Mouse (Mus musculus) heart, embryonic 16.5 days (tissue): Measurements from ENCODE around the gene Gm10762. TPM values are rescaled to one million over a fixed set of nuclear protein-coding genes. Genes with fewer than 3 reads are reported as not detected.
"Not testable (repeated sequence)": the region's sequence is repeated elsewhere in the genome, so short reads cannot be mapped to it uniquely, and the experiment has no call there.

Experiments used
- ATAC-seq: fragments of 200-750 bp; cut with Nextera tagmentation; replicated peaks from 2 replicates; pipeline ENCODE4 v1.8.0; 2017; ENCODE audit warnings: moderate number of reproducible peaks; ENCODE audit not compliant: insufficient read depth, low FRiP score; ENCODE audit errors: extremely low read depth
- H3K27ac ChIP-seq: fragments of 300-500 bp; sonication (generic); 2 replicates; pipeline ENCODE4 v1.5.1; 2014; ENCODE audit warnings: mild to moderate bottlenecking, low read length, control low read depth, moderate library complexity
- H3K27me3 ChIP-seq: fragments of 300-500 bp; sonication (generic); 2 replicates; pipeline ENCODE4 v1.6.1; 2014; ENCODE audit warnings: low read length, mixed read lengths; ENCODE audit not compliant: control insufficient read depth, insufficient read depth
- H3K36me3 ChIP-seq: fragments of 300-500 bp; sonication (generic); 2 replicates; pipeline ENCODE4 v1.6.1; 2014; ENCODE audit not compliant: control insufficient read depth, insufficient read depth
- H3K4me1 ChIP-seq: fragments of 300-500 bp; sonication (generic); 2 replicates; pipeline ENCODE4 v1.6.1; 2014; ENCODE audit warnings: low read length, mixed read lengths; ENCODE audit not compliant: control insufficient read depth, insufficient read depth
- H3K4me2 ChIP-seq: fragments of 300-500 bp; sonication (generic); 2 replicates; pipeline ENCODE4 v1.6.1; 2014; ENCODE audit warnings: low read depth, mild to moderate bottlenecking, control low read depth, low read length
- H3K4me3 ChIP-seq: fragments of 300-500 bp; sonication (generic); 2 replicates; pipeline ENCODE4 v1.5.1; 2014; ENCODE audit warnings: mild to moderate bottlenecking, control low read depth, low read length
- H3K9ac ChIP-seq: fragments of 300-500 bp; sonication (generic); 2 replicates; pipeline ENCODE4 v1.6.1; 2014; ENCODE audit warnings: low read length, control low read depth
- H3K9me3 ChIP-seq: fragments of 300-500 bp; sonication (generic); replicated peaks from 2 replicates; pipeline ENCODE4 v1.6.1; 2016; ENCODE audit warnings: low read length; ENCODE audit not compliant: control insufficient read depth
- WGBS: fragments of 180-500 bp; shearing (Covaris S2); extraction: QIAGEN DNeasy Blood & Tissue Kit; methylation state at CpG from one replicate; pipeline ENCODE4 v1.1.7; 2014; 5-methylcytosine and 5-hydroxymethylcytosine counted together
- polyA plus RNA-seq: library from polyadenylated mRNA; unstranded; fragments of >200 nt; fragmentation: Nextera tagmentation; extraction: Ambion mirVana; gene quantifications from 2 replicates; pipeline ENCODE4 v1.2.1, GENCODE M21; 2015

The Gm10762 gene
- polyA plus RNA-seq = 8.6 and 10.6 TPM in 2 replicates

- WGBS = under 1% methylated on average over 77 of the region's 80 CpGs
- peak; percentile 87 for ATAC-seq
- Histone ChIP-seq H3K9me3 (no peaks in the 10 kb centered on the region), H3K36me3 (no peaks in the 10 kb centered on the region), H3K4me3 (peak within 1 kb of the TSS; percentile 89), H3K4me1 (no peaks in the 10 kb centered on the region), H3K27ac (peak within 1 kb of the TSS; percentile 100), H3K4me2 (peak within 1 kb of the TSS; percentile 72), H3K9ac (peak within 1 kb of the TSS; percentile 100), H3K27me3 (no peaks in the 10 kb centered on the region)
Measured at GRCm38 (mm10) chr2:128967661-128968441, at the start of gene Gm10762. Gene Gm10762 (minus strand): TSS chr2:128967725.

GRCm38 (mm10) chr2:129008867-129009266, 41.3 kb upstream of the Gm10762 start:
- H3K4me3 ChIP-seq, H3K9ac ChIP-seq, H3K27ac ChIP-seq, H3K27me3 ChIP-seq, H3K9me3 ChIP-seq, H3K4me2 ChIP-seq, ATAC-seq, H3K36me3 ChIP-seq, H3K4me1 ChIP-seq: not testable (repeated sequence)
- 70% methylated on average over 2 of the region's 2 CpGs for WGBS

GRCm38 (mm10) chr2:129006194-129006749, 38.7 kb upstream of the Gm10762 start:
- Histone ChIP-seq H3K4me3 (no peak overlapping the region), H3K9me3 (no peaks in the 10 kb centered on the region), H3K4me2 (no peak overlapping the region), H3K36me3 (no peaks in the 10 kb centered on the region), H3K27me3 (no peaks in the 10 kb centered on the region), H3K4me1 (no peaks in the 10 kb centered on the region), H3K27ac (no peak overlapping the region), H3K9ac (no peak overlapping the region)
- no peak for ATAC-seq
- 63% methylated on average over 4 of the region's 4 CpGs for WGBS

- Histone ChIP-seq H3K36me3 (no peaks in the 10 kb centered on the region), H3K4me2 (no peak overlapping the region), H3K4me1 (no peaks in the 10 kb centered on the region), H3K27me3 (no peaks in the 10 kb centered on the region), H3K27ac (no peak overlapping the region), H3K4me3 (no peak overlapping the region), H3K9ac (no peak overlapping the region), H3K9me3 (no peaks in the 10 kb centered on the region)
- no peak for ATAC-seq
Measured at GRCm38 (mm10) chr2:129004872-129005271, 37.3 kb upstream of the Gm10762 start.

- Histone ChIP-seq H3K4me1 (peaks cover 4% of the 10 kb centered on the region; the same call in 1 of the 2 replicates), H3K27me3 (no peaks in the 10 kb centered on the region), H3K27ac (no peak overlapping the region), H3K9me3 (no peaks in the 10 kb centered on the region), H3K4me2 (no peak overlapping the region), H3K36me3 (no peaks in the 10 kb centered on the region), H3K9ac (no peak overlapping the region), H3K4me3 (no peak overlapping the region)
- ATAC-seq = no peak
- WGBS = 75% methylated on average over 3 of the region's 3 CpGs
Measured at GRCm38 (mm10) chr2:128984746-128985145, 17.2 kb upstream of the Gm10762 start.

- H3K27ac ChIP-seq = no peak overlapping the region
- H3K27me3 ChIP-seq = no peaks in the 10 kb centered on the region
- no peak overlapping the region for H3K4me2 ChIP-seq
- H3K4me3 ChIP-seq = no peak overlapping the region
- no peaks in the 10 kb centered on the region; the same call in 1 of the 2 replicates for H3K4me1 ChIP-seq
- WGBS = 63% methylated on average over 4 of the region's 4 CpGs
- ATAC-seq = no peak
- no peaks in the 10 kb centered on the region for H3K9me3 ChIP-seq
- no peak overlapping the region for H3K9ac ChIP-seq
- H3K36me3 ChIP-seq = no peaks in the 10 kb centered on the region
Measured at GRCm38 (mm10) chr2:128975572-128975971, 8.0 kb upstream of the Gm10762 start.

- Histone ChIP-seq H3K27me3 (no peaks in the 10 kb centered on the region), H3K36me3 (no peaks in the 10 kb centered on the region), H3K4me3 (no peak overlapping the region), H3K4me2 (no peak overlapping the region), H3K4me1 (no peaks in the 10 kb centered on the region), H3K9me3 (no peaks in the 10 kb centered on the region), H3K27ac (no peak overlapping the region), H3K9ac (no peak overlapping the region)
- no peak for ATAC-seq
Measured at GRCm38 (mm10) chr2:128972301-128972700, 4.8 kb upstream of the Gm10762 start.

- Histone ChIP-seq H3K4me2 (peak overlapping the region; percentile 66), H3K36me3 (no peaks in the 10 kb centered on the region), H3K9ac (peak overlapping the region; percentile 100), H3K27ac (peak overlapping the region; percentile 100), H3K4me1 (no peaks in the 10 kb centered on the region), H3K4me3 (peak overlapping the region; percentile 89), H3K27me3 (no peaks in the 10 kb centered on the region), H3K9me3 (no peaks in the 10 kb centered on the region)
- ATAC-seq = no peak
Measured at GRCm38 (mm10) chr2:128968475-128969083, 1.1 kb upstream of the Gm10762 start.
